Mouse (Mus musculus): ENCODE measurements around the gene Atrnl1. TPM values are rescaled to one million over a fixed set of nuclear protein-coding genes. Genes with fewer than 3 reads are reported as not detected.

The Atrnl1 gene
- polyA plus RNA-seq, 1 experiment: not detected

DNA sequence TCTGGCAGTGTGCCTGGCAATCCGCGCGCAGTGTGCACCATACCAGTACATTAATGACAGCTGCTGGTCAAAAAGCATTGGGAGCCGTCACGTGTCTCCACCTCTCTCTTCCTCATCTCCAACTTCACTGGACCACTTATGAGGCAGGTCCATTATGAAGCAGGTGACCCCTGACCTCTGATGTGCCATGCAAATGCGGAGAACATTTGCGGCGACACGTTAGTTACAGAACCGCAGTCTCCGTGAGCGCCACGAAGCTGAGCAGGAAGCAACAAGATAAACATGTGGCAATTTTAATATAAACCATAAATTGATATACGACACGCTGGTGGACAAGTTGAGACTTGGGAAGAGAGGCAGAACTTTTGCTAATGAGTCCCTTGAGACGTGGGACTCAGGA, 481.1 kb downstream of the Atrnl1 start:
- Histone ChIP-seq H3K4me1 (ENCODE audit: control insufficient read depth, insufficient read depth, low read length) (no peaks in the 10 kb centered on the region), H3K27ac (ENCODE audit: insufficient read depth, low read depth, low read length) (no peak overlapping the region), H3K4me3 (ENCODE audit: insufficient read depth, low read depth, low read length) (no peak overlapping the region)
- WGBS: 97% methylated on average over 16 of the region's 16 CpGs
- TF ChIP-seq POLR2A (IDR thresholded peaks at IDR 0.05; ENCODE audit: insufficient read depth, low read depth, low read length): no peak
- TF ChIP-seq CTCF (IDR thresholded peaks at IDR 0.05; ENCODE audit: insufficient read depth, low read depth, low read length): no peak

DNA sequence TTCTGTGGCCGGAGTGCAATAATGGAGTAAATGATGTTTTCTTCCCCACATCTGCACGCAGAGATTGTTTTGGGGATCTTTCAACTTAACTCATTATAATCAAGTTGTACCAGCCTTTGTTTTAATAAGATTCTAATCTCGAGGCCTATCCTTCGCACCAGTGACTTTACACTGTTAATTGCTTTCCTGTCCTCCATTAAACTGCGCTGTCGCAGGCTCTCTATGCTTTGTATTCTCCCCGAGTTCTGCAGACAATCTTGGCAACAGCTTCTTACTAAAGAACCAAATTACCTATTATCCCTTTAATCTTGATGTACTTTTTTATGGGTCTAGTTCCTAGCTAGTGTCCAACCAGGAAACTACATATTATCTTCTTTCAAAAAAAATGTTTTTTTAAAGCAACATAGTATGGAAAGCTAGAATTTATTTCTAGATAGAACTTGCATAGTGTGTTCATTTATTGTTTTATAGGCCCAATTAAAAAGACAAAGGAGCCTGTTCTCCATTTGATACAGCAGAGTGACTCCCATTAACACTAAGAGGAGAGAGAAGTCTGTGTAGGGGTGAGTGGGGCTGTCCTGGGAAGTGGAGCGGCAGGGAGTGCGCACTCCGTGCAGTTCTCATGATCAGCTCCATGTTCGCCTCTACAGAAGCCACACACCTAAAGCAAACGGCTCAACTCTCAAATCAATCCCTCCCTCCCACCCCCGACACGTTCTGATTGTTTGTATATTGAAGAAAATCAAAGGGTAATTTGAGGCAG, 484.1 kb downstream of the Atrnl1 start:
- H3K4me3 ChIP-seq (ENCODE audit: insufficient read depth, low read depth, low read length): no peak overlapping the region
- H3K4me1 ChIP-seq (ENCODE audit: control insufficient read depth, insufficient read depth, low read length): no peaks in the 10 kb centered on the region
- no peak for TF ChIP-seq POLR2A (IDR thresholded peaks at IDR 0.05; ENCODE audit: insufficient read depth, low read depth, low read length)
- TF ChIP-seq CTCF (IDR thresholded peaks at IDR 0.05; ENCODE audit: insufficient read depth, low read depth, low read length): no peak
- H3K27ac ChIP-seq (ENCODE audit: insufficient read depth, low read depth, low read length): no peak overlapping the region
- 82% methylated on average over 14 of the region's 14 CpGs for WGBS

- 93% methylated on average over 7 of the region's 7 CpGs for WGBS
- no peak overlapping the region for H3K27ac ChIP-seq (ENCODE audit: insufficient read depth, low read depth, low read length)
- no peaks in the 10 kb centered on the region for H3K4me1 ChIP-seq (ENCODE audit: control insufficient read depth, insufficient read depth, low read length)
- TF ChIP-seq CTCF (IDR thresholded peaks at IDR 0.05; ENCODE audit: insufficient read depth, low read depth, low read length): no peak
- no peak for TF ChIP-seq POLR2A (IDR thresholded peaks at IDR 0.05; ENCODE audit: insufficient read depth, low read depth, low read length)
- H3K4me3 ChIP-seq (ENCODE audit: insufficient read depth, low read depth, low read length): no peak overlapping the region
These were observed 484.9 kb downstream of the Atrnl1 start for GRCm38 (mm10) chr19:58095776-58096175.

GRCm38 (mm10) chr19:58097195-58097594, 486.4 kb downstream of the Atrnl1 start:
- Histone ChIP-seq H3K4me3 (ENCODE audit: insufficient read depth, low read depth, low read length) (no peak overlapping the region), H3K27ac (ENCODE audit: insufficient read depth, low read depth, low read length) (no peak overlapping the region), H3K4me1 (ENCODE audit: control insufficient read depth, insufficient read depth, low read length) (no peaks in the 10 kb centered on the region)
- 100% methylated on average over 2 of the region's 2 CpGs for WGBS
- TF ChIP-seq CTCF (IDR thresholded peaks at IDR 0.05; ENCODE audit: insufficient read depth, low read depth, low read length) (no peak), POLR2A (IDR thresholded peaks at IDR 0.05; ENCODE audit: insufficient read depth, low read depth, low read length) (no peak)

DNA sequence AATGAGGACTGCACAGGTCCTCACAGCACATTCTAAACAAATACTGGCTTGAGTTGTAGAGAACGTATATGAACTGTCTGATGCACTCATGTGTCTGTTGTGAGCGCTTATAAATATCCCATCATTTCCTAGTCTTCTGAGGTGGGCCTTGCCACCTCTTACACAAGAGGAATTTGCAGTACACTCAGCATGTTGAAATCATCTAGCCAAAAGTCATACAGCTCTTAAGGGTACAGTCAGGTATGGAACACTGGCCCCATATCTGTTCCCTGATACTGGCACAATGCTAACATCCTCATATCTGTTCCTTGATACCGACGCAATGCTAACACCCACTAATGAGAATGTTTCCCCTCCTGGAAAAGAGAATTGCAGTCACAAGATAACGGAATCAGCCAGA, 488.7 kb downstream of the Atrnl1 start:
- no peak for TF ChIP-seq CTCF (IDR thresholded peaks at IDR 0.05; ENCODE audit: insufficient read depth, low read depth, low read length)
- no peak for TF ChIP-seq POLR2A (IDR thresholded peaks at IDR 0.05; ENCODE audit: insufficient read depth, low read depth, low read length)
- no peak overlapping the region for H3K4me3 ChIP-seq (ENCODE audit: insufficient read depth, low read depth, low read length)
- 95% methylated on average over 5 of the region's 5 CpGs for WGBS
- H3K4me1 ChIP-seq (ENCODE audit: control insufficient read depth, insufficient read depth, low read length): no peaks in the 10 kb centered on the region
- H3K27ac ChIP-seq (ENCODE audit: insufficient read depth, low read depth, low read length): no peak overlapping the region

- H3K4me1 ChIP-seq (ENCODE audit: control insufficient read depth, insufficient read depth, low read length): no peaks in the 10 kb centered on the region
- 84% methylated on average over 4 of the region's 4 CpGs for WGBS
- no peak overlapping the region for H3K4me3 ChIP-seq (ENCODE audit: insufficient read depth, low read depth, low read length)
- H3K27ac ChIP-seq (ENCODE audit: insufficient read depth, low read depth, low read length): no peak overlapping the region
- TF ChIP-seq POLR2A (IDR thresholded peaks at IDR 0.05; ENCODE audit: insufficient read depth, low read depth, low read length): no peak
- TF ChIP-seq CTCF (IDR thresholded peaks at IDR 0.05; ENCODE audit: insufficient read depth, low read depth, low read length): no peak
These were observed 489.5 kb downstream of the Atrnl1 start for GRCm38 (mm10) chr19:58100381-58100780.

DNA sequence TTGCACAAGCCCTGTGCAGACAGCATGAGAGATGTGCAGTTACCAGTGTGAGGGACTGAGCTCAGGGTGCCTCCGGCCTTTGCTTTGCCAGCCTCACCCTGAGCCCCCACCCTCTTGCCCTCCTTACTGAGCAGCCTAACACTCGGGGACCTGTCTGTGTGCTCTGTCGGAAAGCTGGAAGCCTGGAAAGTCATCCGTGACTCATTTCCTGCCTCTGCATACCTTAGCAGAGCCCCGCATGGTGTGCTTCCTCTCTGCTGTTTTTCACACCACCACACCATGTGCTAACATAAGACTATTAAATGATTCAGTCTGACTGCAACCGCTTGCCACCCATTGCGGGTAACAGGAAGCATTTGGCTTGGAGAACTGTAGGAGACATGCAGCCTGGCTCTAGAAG, 493.7 kb downstream of the Atrnl1 start:
- Histone ChIP-seq H3K27ac (ENCODE audit: insufficient read depth, low read depth, low read length) (no peak overlapping the region), H3K4me1 (ENCODE audit: control insufficient read depth, insufficient read depth, low read length) (peaks cover 2% of the 10 kb centered on the region; the same call in 1 of the 2 replicates), H3K4me3 (ENCODE audit: insufficient read depth, low read depth, low read length) (no peak overlapping the region)
- no peak for TF ChIP-seq CTCF (IDR thresholded peaks at IDR 0.05; ENCODE audit: insufficient read depth, low read depth, low read length)
- 81% methylated on average over 7 of the region's 7 CpGs for WGBS

DNA sequence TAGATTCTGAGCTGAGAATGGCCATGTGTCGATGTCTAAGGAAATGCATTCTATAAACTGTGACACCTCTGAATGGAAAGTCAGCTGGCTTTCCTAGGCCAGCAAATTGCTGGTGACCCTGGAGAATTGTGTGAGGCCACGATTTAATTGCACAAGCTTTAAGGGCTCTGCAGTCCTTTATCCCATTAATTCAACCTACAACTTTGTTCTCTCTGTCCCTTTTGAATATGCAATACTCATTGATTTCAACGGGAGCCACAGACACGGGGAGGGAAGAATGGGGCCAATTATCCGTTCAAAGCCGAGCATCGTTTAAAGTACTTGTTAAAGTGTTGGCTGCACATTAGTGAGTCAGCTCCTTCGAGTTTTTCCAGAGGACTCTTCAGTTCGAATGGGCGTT, 496.8 kb downstream of the Atrnl1 start:
- H3K4me3 ChIP-seq (ENCODE audit: insufficient read depth, low read depth, low read length): no peak overlapping the region
- H3K27ac ChIP-seq (ENCODE audit: insufficient read depth, low read depth, low read length): no peak overlapping the region
- 32% methylated on average over 10 of the region's 10 CpGs for WGBS
- peaks cover 2% of the 10 kb centered on the region; the same call in 1 of the 2 replicates for H3K4me1 ChIP-seq (ENCODE audit: control insufficient read depth, insufficient read depth, low read length)
- TF ChIP-seq POLR2A (IDR thresholded peaks at IDR 0.05; ENCODE audit: insufficient read depth, low read depth, low read length) (no peak), CTCF (IDR thresholded peaks at IDR 0.05; ENCODE audit: insufficient read depth, low read depth, low read length) (no peak)

DNA sequence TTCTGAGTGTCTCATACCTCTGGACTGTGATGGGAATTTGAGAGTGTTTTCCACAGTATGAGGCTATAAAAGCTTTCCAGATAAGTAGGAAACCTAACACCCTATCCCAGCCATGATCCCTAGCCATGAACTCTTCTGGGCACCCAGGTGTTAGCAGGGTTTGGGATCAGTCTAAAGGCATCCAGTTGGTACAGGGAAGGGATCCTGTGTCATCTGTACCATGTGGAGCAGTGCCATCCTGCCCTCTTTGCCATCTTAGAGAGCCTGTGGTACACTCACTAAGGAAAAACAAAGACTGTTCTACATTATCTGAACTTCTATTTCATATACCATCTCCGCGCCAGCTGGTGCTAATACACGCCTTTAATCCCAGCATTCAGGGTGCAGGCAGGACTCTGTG, 499.7 kb downstream of the Atrnl1 start:
- TF ChIP-seq CTCF (IDR thresholded peaks at IDR 0.05; ENCODE audit: insufficient read depth, low read depth, low read length) (no peak), POLR2A (IDR thresholded peaks at IDR 0.05; ENCODE audit: insufficient read depth, low read depth, low read length) (no peak)
- no peak overlapping the region for H3K27ac ChIP-seq (ENCODE audit: insufficient read depth, low read depth, low read length)
- 100% methylated on average over 3 of the region's 3 CpGs for WGBS
- peaks cover 2% of the 10 kb centered on the region; the same call in 1 of the 2 replicates for H3K4me1 ChIP-seq (ENCODE audit: control insufficient read depth, insufficient read depth, low read length)
- no peak overlapping the region for H3K4me3 ChIP-seq (ENCODE audit: insufficient read depth, low read depth, low read length)
